Mouse (Mus musculus): ENCODE measurements around the gene Itga10. TPM values are rescaled to one million over a fixed set of nuclear protein-coding genes. Genes with fewer than 3 reads are reported as not detected.
"Not testable (repeated sequence)": the region's sequence is repeated elsewhere in the genome, so short reads cannot be mapped to it uniquely, and the experiment has no call there.

Itga10 gene
- total and polyA plus RNA-seq, 2 experiments from 2014 or later = 1.4 to 2.6 TPM

DNA sequence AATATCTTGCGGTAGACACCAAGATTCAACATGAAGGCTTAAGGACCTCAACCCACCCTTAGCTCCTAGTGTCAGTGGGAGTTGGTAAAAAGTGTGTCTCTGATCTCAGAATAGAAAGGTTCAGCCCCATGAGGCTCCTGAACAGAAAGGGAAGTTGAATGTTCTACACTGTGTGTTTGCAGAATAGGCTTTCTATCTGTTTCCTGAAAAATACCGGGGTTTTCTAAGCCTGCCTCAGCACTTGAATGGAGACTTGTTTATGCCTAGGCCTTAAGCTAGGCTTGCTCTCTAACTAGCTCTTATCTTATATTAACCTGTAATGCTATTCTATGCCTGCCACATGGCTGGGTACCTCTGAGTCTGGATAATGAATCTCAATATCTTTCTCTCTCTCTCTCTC, 15.5 kb downstream of the Itga10 start:
- no peaks in the 10 kb centered on the region for H3K36me3 ChIP-seq (ENCODE audit: insufficient read depth, low read length)
- DNase-seq (ENCODE audit: low spot score) = no peak
- 90% methylated on average over 2 of the region's 2 CpGs for WGBS
- H3K27ac ChIP-seq = no peak overlapping the region
- H3K9me3 ChIP-seq (ENCODE audit: low read length) = no peaks in the 10 kb centered on the region
- H3K27me3 ChIP-seq (ENCODE audit: insufficient read depth, low read length) = no peaks in the 10 kb centered on the region
- ATAC-seq = no peak
- TF ChIP-seq CTCF (IDR thresholded peaks at IDR 0.05; ENCODE audit: low read depth) = no peak
- no peak overlapping the region for H3K4me3 ChIP-seq (ENCODE audit: low read length)
- no peak overlapping the region for H3K9ac ChIP-seq (replicated peaks; ENCODE audit: low read length)
- H3K4me1 ChIP-seq (ENCODE audit: insufficient read depth, low read length) = peaks cover 8% of the 10 kb centered on the region
- H3K4me2 ChIP-seq (ENCODE audit: low read depth, low read length) = no peak overlapping the region

DNA sequence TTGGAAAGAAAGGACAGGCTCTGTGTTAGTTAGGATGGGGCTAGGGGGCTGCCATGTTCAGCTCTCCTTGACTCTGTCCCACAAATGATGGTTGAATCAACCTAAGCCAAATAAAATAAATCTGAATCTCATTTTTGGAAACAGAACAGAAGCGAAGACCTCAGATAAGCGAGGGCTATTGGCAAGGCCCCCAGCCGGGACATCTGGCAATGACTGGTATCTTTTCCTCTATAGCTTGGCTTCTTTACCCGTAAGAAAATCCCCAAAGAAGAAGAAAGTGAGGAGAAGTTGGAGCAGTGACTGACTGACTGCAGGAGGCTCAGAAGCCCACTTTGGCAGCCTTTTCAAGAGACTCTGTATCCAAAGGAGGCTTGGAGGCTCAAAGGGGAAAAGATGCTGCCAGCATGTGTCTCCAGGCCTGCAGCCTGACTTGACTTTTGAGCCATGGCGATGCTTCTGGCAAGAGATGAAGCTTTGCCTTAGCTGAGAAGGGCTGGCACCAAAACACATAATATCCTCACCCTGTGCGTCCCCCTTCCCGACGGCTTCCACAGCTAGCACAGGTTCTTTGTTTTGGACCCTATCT, 17.4 kb downstream of the Itga10 start:
- no peaks in the 10 kb centered on the region for H3K36me3 ChIP-seq (ENCODE audit: insufficient read depth, low read length)
- H3K4me2 ChIP-seq (ENCODE audit: low read depth, low read length) = peak overlapping the region; percentile 60
- ATAC-seq = peak; percentile 13; the same call in 1 of the 2 replicates
- H3K4me1 ChIP-seq (ENCODE audit: insufficient read depth, low read length) = peaks cover 8% of the 10 kb centered on the region
- H3K27ac ChIP-seq = peak overlapping the region; percentile 72; the same call in 1 of the 2 replicates
- DNase-seq (ENCODE audit: low spot score) = peak; percentile 32
- peak overlapping the region; percentile 35; the same call in 1 of the 2 replicates for H3K9ac ChIP-seq (replicated peaks; ENCODE audit: low read length)
- H3K27me3 ChIP-seq (ENCODE audit: insufficient read depth, low read length) = no peaks in the 10 kb centered on the region
- whole genome bisulfite sequencing = 34% methylated on average over 8 of the region's 8 CpGs
- no peaks in the 10 kb centered on the region for H3K9me3 ChIP-seq (ENCODE audit: low read length)
- peak overlapping the region; percentile 28 for H3K4me3 ChIP-seq (ENCODE audit: low read length)
- no peak for TF ChIP-seq CTCF (IDR thresholded peaks at IDR 0.05; ENCODE audit: low read depth)

DNA sequence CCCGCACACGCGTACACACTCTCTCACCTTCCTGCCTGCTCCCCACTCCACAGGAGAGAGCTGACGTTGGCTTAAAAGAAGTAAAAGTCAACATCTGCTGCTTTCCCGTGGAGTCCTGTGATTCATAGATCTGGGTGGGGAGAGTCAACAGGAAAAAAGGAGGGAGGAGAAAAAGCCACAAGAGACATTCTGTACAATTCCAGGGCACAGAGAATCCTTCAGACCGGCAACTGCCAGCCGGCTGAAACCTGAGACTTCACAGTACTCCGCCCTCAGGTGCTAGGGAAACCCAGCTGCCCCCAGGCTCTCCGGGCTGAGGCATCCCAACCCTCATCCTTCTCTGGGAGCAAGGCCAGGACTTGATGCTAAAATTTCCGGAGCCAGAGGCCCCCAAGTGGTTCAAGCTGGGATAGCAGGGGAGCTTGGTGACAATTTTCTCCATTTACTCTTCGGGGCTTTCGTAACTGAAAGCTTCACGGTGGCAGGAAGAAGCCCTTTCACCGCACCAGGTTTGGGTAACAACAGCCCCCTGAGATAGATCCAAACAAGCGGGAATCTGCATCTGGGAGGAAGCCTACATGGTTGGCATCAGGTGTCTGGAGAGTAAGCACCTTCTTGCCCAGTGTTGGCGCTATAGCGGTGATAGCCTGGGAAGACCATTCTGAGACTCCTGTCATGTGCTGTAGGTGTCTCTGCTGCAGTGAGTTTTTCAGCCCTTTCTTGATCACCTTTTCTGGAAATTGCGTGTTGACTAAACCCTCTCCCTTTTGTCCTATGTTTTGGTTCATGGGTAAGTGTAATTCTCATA, 18.3 kb downstream of the Itga10 start:
- peak overlapping the region; percentile 28 for H3K4me3 ChIP-seq (ENCODE audit: low read length)
- H3K9me3 ChIP-seq (ENCODE audit: low read length) = no peaks in the 10 kb centered on the region
- H3K27ac ChIP-seq = peak overlapping the region; percentile 72; the same call in 1 of the 2 replicates
- H3K4me1 ChIP-seq (ENCODE audit: insufficient read depth, low read length) = peaks cover 8% of the 10 kb centered on the region
- peak; percentile 90 for DNase-seq (ENCODE audit: low spot score)
- no peaks in the 10 kb centered on the region for H3K36me3 ChIP-seq (ENCODE audit: insufficient read depth, low read length)
- H3K4me2 ChIP-seq (ENCODE audit: low read depth, low read length) = peak overlapping the region; percentile 60
- peak overlapping the region; percentile 35; the same call in 1 of the 2 replicates for H3K9ac ChIP-seq (replicated peaks; ENCODE audit: low read length)
- TF ChIP-seq CTCF (IDR thresholded peaks at IDR 0.05; ENCODE audit: low read depth) = peak; percentile 84
- H3K27me3 ChIP-seq (ENCODE audit: insufficient read depth, low read length) = no peaks in the 10 kb centered on the region
- ATAC-seq = peak; percentile 92
- WGBS = 3% methylated on average over 16 of the region's 18 CpGs

DNA sequence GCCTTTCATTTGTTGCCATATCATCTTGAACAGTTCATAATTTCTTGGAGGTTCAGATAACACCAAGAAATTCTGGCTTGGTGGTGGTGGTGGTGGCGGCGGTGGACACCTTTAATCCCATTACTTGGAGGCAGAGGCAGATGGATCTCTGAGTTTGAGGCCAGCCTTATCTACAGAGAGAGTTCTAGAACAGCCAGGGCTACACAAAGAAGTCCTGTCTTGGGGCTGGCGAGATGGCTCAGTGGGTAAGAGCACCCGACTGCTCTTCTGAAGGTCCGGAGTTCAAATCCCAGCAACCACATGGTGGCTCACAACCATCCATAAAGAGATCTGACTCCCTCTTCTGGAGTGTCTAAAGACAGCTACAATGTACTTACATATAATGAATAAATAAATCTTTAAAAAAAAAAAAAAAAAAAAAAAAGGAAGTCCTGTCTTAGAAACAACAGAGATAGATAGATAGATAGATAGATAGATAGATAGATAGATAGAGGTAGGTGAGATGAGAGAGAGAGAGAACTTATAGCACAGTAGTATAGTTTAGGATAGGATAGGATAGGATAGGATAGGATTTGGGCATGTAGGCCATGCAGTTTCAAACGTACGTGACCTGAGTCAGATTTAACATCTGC, 20.5 kb downstream of the Itga10 start:
- 90% methylated on average over 7 of the region's 7 CpGs for WGBS
- not testable (repeated sequence) for H3K4me1 ChIP-seq (ENCODE audit: insufficient read depth, low read length)

DNA sequence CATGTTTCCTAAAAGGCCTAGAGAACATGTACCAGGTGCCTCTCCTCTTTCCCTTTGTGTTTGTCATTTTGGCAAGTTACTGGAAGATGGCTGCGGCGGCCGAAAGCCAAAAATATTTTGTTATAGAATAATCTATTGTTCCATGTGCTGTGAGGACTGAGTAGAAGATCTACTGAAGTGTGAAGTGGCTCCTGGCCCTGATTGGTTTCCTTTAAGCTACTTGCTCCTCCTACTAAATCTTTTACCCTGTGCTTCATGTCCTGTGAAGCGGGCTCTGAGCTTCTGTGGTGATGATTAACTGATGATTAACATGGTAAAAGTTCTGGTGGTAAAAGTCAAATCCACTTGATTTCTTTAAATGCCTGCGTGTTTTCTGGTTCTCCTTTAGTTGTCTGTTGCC, 21.5 kb downstream of the Itga10 start:
- Histone ChIP-seq H3K4me3 (ENCODE audit: low read length) (no peak overlapping the region), H3K4me1 (ENCODE audit: insufficient read depth, low read length) (peaks cover 8% of the 10 kb centered on the region), H3K9ac (replicated peaks; ENCODE audit: low read length) (no peak overlapping the region), H3K36me3 (ENCODE audit: insufficient read depth, low read length) (no peaks in the 10 kb centered on the region), H3K27me3 (ENCODE audit: insufficient read depth, low read length) (no peaks in the 10 kb centered on the region), H3K9me3 (ENCODE audit: low read length) (no peaks in the 10 kb centered on the region), H3K27ac (no peak overlapping the region), H3K4me2 (ENCODE audit: low read depth, low read length) (no peak overlapping the region)
- WGBS = 94% methylated on average over 5 of the region's 5 CpGs
- no peak for TF ChIP-seq CTCF (IDR thresholded peaks at IDR 0.05; ENCODE audit: low read depth)
- ATAC-seq (no peak), DNase-seq (ENCODE audit: low spot score) (no peak)

More for the DNA sequence above, 20.5 kb downstream of the Itga10 start:
- not testable (repeated sequence) for ATAC-seq; H3K27ac ChIP-seq; H3K4me2 ChIP-seq (ENCODE audit: low read depth, low read length); H3K36me3 ChIP-seq (ENCODE audit: insufficient read depth, low read length); H3K9ac ChIP-seq (replicated peaks; ENCODE audit: low read length); H3K27me3 ChIP-seq (ENCODE audit: insufficient read depth, low read length); H3K9me3 ChIP-seq (ENCODE audit: low read length); H3K4me3 ChIP-seq (ENCODE audit: low read length); DNase-seq (ENCODE audit: low spot score)

DNA sequence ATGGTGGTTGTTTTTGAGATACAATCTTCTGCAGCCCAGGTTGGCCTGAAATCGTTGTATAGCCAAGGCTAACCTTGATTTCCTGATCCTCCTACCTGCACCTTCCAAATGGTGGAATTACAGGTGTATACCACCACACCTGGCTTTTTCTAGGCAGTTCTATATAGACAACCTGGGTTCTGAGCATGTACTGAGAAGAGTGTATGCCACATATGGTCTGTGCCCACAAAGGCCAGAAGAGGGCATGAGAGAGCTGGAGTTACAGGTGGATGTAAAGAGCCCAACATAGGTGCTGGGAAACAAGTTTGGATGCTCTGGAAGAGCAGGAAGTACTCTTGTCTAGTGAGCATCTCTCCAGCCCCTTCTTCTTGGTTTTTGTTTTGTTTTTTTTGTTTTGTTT, 21.9 kb downstream of the Itga10 start:
- Histone ChIP-seq H3K4me3 (ENCODE audit: low read length) (no peak overlapping the region), H3K4me2 (ENCODE audit: low read depth, low read length) (no peak overlapping the region), H3K27me3 (ENCODE audit: insufficient read depth, low read length) (no peaks in the 10 kb centered on the region), H3K4me1 (ENCODE audit: insufficient read depth, low read length) (peaks cover 8% of the 10 kb centered on the region), H3K9me3 (ENCODE audit: low read length) (no peaks in the 10 kb centered on the region), H3K36me3 (ENCODE audit: insufficient read depth, low read length) (no peaks in the 10 kb centered on the region), H3K9ac (replicated peaks; ENCODE audit: low read length) (no peak overlapping the region), H3K27ac (no peak overlapping the region)
- ATAC-seq = no peak
- no peak for DNase-seq (ENCODE audit: low spot score)
- TF ChIP-seq CTCF (IDR thresholded peaks at IDR 0.05; ENCODE audit: low read depth) = peak; percentile 51
- 52% methylated on average over 1 of the region's 1 CpGs for WGBS

All from hindbrain, postnatal 0 days (tissue).